Mouse (Mus musculus) limb, embryonic 14.5 days (tissue): ENCODE data around the gene Il1rapl1. TPM values are rescaled to one million over a fixed set of nuclear protein-coding genes. Genes with fewer than 3 reads are reported as not detected.

Experiments
- ATAC-seq: fragments of 200-750 bp; cut with Nextera tagmentation; 2 replicates; pipeline ENCODE4 v1.8.0; 2017; ENCODE audit warnings: low read depth, moderate number of reproducible peaks, moderate TSS enrichment; ENCODE audit not compliant: low FRiP score
- DNase-seq: peaks from one replicate; pipeline ENCODE4 v3.0.0-alpha.2; 2015; ENCODE audit warnings: low spot score
- H3K27ac ChIP-seq: fragments of 300-500 bp; sonication (generic); replicated peaks from 2 replicates; pipeline ENCODE4 v1.5.1; 2014; ENCODE audit warnings: low read depth, mild to moderate bottlenecking, low read length, moderate library complexity, mixed read lengths
- H3K27me3 ChIP-seq: fragments of 300-500 bp; sonication (generic); 2 replicates; pipeline ENCODE4 v1.6.1; 2014; ENCODE audit warnings: low read length, mixed read lengths; ENCODE audit not compliant: control insufficient read depth, insufficient read depth
- H3K36me3 ChIP-seq: fragments of 300-500 bp; sonication (generic); 2 replicates; pipeline ENCODE4 v1.6.1; 2014; ENCODE audit warnings: mild to moderate bottlenecking, low read length, moderate library complexity, mixed read lengths; ENCODE audit not compliant: control insufficient read depth, insufficient read depth
- H3K4me1 ChIP-seq: fragments of 300-500 bp; sonication (generic); 2 replicates; pipeline ENCODE4 v1.6.1; 2014; ENCODE audit warnings: antibody characterized with exemption, low read length, mixed read lengths; ENCODE audit not compliant: control insufficient read depth, insufficient read depth
- H3K4me2 ChIP-seq: fragments of 300-500 bp; sonication (generic); replicated peaks from 2 replicates; pipeline ENCODE4 v1.6.1; 2014; ENCODE audit warnings: low read depth, mild to moderate bottlenecking, low read length, moderate library complexity; ENCODE audit not compliant: severe bottlenecking
- H3K4me3 ChIP-seq: fragments of 300-500 bp; sonication (generic); replicated peaks from 2 replicates; pipeline ENCODE4 v1.5.1; 2014; ENCODE audit warnings: low read length
- H3K9ac ChIP-seq: fragments of 300-500 bp; sonication (generic); 2 replicates; pipeline ENCODE4 v1.6.1; 2014; ENCODE audit warnings: mild to moderate bottlenecking, low read depth, low read length, moderate library complexity; ENCODE audit not compliant: severe bottlenecking
- H3K9me3 ChIP-seq: fragments of 300-500 bp; sonication (generic); 2 replicates; pipeline ENCODE4 v1.6.1; 2016; ENCODE audit warnings: low read length; ENCODE audit not compliant: control insufficient read depth
- POLR2A ChIP-seq: fragments of 200-500 bp; IDR thresholded peaks from 2 replicates; pipeline ENCODE4 v1.8.0; 2012; ENCODE audit warnings: inconsistent platforms, mild to moderate bottlenecking, moderate library complexity, borderline replicate concordance; ENCODE audit not compliant: insufficient read depth, insufficient read length; ENCODE audit errors: extremely low read depth
- WGBS: fragments of 180-500 bp; shearing (Covaris S2); extraction: QIAGEN DNeasy Blood & Tissue Kit; methylation state at CpG from one replicate; pipeline ENCODE4 v1.1.7; 2014; 5-methylcytosine and 5-hydroxymethylcytosine counted together
- polyA plus RNA-seq, 2 experiments: library from polyadenylated mRNA; depleted of rRNA in 1 of 2; stranded (reverse) in 1 of 2; unstranded in 1 of 2; fragments of >200 nt; fragmentation: Nextera tagmentation in 1 of 2; extraction: Ambion mirVana in 1 of 2; gene quantifications; 2 replicates each; pipeline versions ENCODE4 v1.2.1 to v1.2.3; 2012 to 2014

Gene Il1rapl1
- 0.14 and 0.17 TPM in 2 replicates for polyA plus RNA-seq (2012; rRNA removed)
- polyA plus RNA-seq (2014; fragmentation: Nextera tagmentation; extraction: Ambion mirVana), result 0.48 and 0.51 TPM in 2 replicates

DNA sequence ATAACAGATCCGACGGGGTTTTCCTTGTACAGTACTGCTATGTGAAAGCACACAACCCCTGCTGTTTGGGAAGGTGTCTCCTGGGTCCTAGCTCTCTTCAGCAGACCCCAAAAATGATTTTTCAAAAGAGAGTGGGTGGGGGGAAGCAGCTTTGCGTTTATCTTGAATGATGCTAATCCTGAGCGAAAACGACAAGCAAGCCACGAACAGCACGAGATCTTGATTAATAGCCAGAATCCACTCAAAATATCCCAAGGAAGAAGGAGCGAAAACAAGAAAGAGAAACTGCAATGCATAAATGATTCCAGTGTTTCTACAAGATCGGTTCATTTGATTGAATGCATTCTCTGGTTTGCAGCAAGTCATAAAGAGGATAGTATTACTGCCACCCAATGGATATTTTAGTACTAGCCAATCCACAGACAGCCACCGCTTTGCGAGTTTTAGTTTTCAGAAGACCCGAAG, at the start of gene Il1rapl1:
TSS of gene Il1rapl1 (minus strand) at position 37 of the 465 bp plus-strand sequence.
- TF ChIP-seq POLR2A, result no peak
- H3K9ac ChIP-seq, result peak within 1 kb of the TSS; percentile 29; the same call in 1 of the 2 replicates
- WGBS, result 23% methylated on average over 12 of the region's 12 CpGs
- no peaks in the 10 kb centered on the region for H3K4me1 ChIP-seq
- no peaks in the 10 kb centered on the region for H3K27me3 ChIP-seq
- no peaks in the 10 kb centered on the region for H3K36me3 ChIP-seq
- ATAC-seq (no peak), DNase-seq (peak; percentile 25)
- no peak within 1 kb of the TSS for H3K27ac ChIP-seq
- peak within 1 kb of the TSS; percentile 35 for H3K4me3 ChIP-seq
- H3K4me2 ChIP-seq, result peak within 1 kb of the TSS; percentile 45
- no peaks in the 10 kb centered on the region for H3K9me3 ChIP-seq

- H3K4me2 ChIP-seq, result no peak overlapping the region
- no peaks in the 10 kb centered on the region for H3K27me3 ChIP-seq
- no peaks in the 10 kb centered on the region for H3K36me3 ChIP-seq
- 46% methylated on average over 2 of the region's 2 CpGs for WGBS
- no peak overlapping the region for H3K4me3 ChIP-seq
- DNase-seq (no peak), ATAC-seq (no peak)
- H3K9ac ChIP-seq, result no peak overlapping the region
- no peak overlapping the region for H3K27ac ChIP-seq
- no peak for TF ChIP-seq POLR2A
- no peaks in the 10 kb centered on the region for H3K9me3 ChIP-seq
- no peaks in the 10 kb centered on the region for H3K4me1 ChIP-seq
These were observed 42.6 kb upstream of the Il1rapl1 start for GRCm38 (mm10) chrX:88158037-88158436.

DNA sequence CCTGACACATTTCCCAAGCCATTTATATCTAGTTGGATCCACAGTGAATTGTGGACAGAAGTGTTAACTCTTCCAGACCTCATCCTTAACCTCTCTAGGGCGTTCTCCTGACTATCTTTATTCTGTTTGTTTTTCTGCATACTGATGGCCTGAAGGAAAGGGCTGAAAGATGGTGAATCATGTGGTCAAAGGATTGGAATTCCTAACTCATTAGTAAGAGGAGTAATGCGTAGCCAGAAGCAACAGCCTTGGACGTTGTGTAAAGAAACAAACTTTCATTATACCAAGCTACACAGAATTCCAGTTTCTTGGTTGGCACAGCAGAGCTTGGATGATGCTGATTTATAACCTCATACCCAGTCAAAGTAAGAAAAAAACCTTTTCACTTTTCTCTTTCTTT, 10.2 kb upstream of the Il1rapl1 start:
- H3K4me2 ChIP-seq, result no peak overlapping the region
- TF ChIP-seq POLR2A, result no peak
- H3K4me3 ChIP-seq, result no peak overlapping the region
- no peak overlapping the region for H3K27ac ChIP-seq
- H3K27me3 ChIP-seq, result no peaks in the 10 kb centered on the region
- WGBS, result 47% methylated on average over 3 of the region's 3 CpGs
- H3K36me3 ChIP-seq, result no peaks in the 10 kb centered on the region
- H3K4me1 ChIP-seq, result no peaks in the 10 kb centered on the region
- no peak overlapping the region for H3K9ac ChIP-seq
- DNase-seq, result no peak
- H3K9me3 ChIP-seq, result no peaks in the 10 kb centered on the region
- ATAC-seq, result no peak

DNA sequence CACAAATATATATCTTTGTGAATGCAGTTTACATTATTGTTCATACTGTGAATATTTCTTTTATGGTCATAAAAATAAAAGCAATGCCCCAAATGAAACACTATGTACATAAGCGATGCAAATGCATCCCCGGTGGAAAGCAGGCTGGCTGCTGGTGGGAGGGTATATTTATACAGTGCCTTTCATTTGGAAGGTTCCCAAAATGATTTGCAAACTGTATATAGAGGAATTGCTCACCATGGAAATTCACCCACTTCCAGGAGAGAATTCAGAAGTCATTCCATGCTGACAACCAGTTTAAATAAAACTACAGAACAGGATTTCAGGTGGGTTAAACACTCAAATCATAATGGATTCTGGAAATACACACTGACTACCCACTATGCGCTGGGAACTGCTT, 4.6 kb upstream of the Il1rapl1 start:
- H3K4me1 ChIP-seq, result no peaks in the 10 kb centered on the region
- H3K9me3 ChIP-seq, result no peaks in the 10 kb centered on the region
- no peak for ATAC-seq
- no peak overlapping the region for H3K4me3 ChIP-seq
- TF ChIP-seq POLR2A, result no peak
- no peak for DNase-seq
- H3K9ac ChIP-seq, result no peak overlapping the region
- H3K4me2 ChIP-seq, result no peak overlapping the region
- no peak overlapping the region for H3K27ac ChIP-seq
- H3K36me3 ChIP-seq, result no peaks in the 10 kb centered on the region
- H3K27me3 ChIP-seq, result no peaks in the 10 kb centered on the region
- WGBS, result 58% methylated on average over 3 of the region's 3 CpGs

DNA sequence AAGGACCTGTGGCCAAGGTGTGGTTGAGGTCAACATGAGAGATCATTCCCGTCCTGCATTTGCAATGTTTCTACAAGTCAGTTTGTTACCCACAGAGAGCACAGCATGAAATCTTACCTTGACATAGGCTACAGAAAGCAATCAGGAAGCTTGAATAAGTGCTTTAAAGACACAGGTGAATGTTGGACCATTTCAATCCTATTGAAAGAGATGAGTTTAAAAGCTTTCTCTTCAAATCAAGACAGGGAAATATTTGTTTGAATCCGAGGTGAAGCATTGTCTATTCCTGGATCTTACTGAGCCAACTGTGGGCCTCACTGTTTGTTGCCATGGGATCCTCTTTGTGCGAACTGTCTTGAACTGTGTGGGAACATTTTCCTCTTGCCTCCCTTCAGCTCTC, 2.4 kb upstream of the Il1rapl1 start:
- TF ChIP-seq POLR2A, result no peak
- 56% methylated on average over 3 of the region's 3 CpGs for WGBS
- Histone ChIP-seq H3K4me1 (no peaks in the 10 kb centered on the region), H3K27me3 (no peaks in the 10 kb centered on the region), H3K9me3 (no peaks in the 10 kb centered on the region), H3K4me3 (no peak overlapping the region), H3K27ac (no peak overlapping the region), H3K4me2 (no peak overlapping the region), H3K9ac (no peak overlapping the region), H3K36me3 (no peaks in the 10 kb centered on the region)
- no peak for DNase-seq
- ATAC-seq, result no peak

- DNase-seq, result no peak
- H3K4me2 ChIP-seq, result peak overlapping the region; percentile 45
- H3K9ac ChIP-seq, result no peak overlapping the region
- peak overlapping the region; percentile 35 for H3K4me3 ChIP-seq
- H3K27me3 ChIP-seq, result no peaks in the 10 kb centered on the region
- ATAC-seq, result no peak
- H3K9me3 ChIP-seq, result no peaks in the 10 kb centered on the region
- no peak overlapping the region for H3K27ac ChIP-seq
- H3K4me1 ChIP-seq, result no peaks in the 10 kb centered on the region
- WGBS, result 13% methylated on average over 3 of the region's 3 CpGs
- H3K36me3 ChIP-seq, result no peaks in the 10 kb centered on the region
- no peak for TF ChIP-seq POLR2A
These were observed 881 bp upstream of the Il1rapl1 start for GRCm38 (mm10) chrX:88116326-88116725.
